Mouse (Mus musculus) cerebellum, adult (tissue): ENCODE data around the gene Gm21936.
"Not testable (repeated sequence)": the region's sequence is repeated elsewhere in the genome, so short reads cannot be mapped to it uniquely, and the experiment has no call there.

Experiments used
- ATAC-seq: cut with Nextera tagmentation; 2 replicates; pipeline ENCODE4 v1.9.2; 2017; ENCODE audit warnings: mild to moderate bottlenecking, moderate library complexity, mixed read lengths; ENCODE audit not compliant: insufficient number of reproducible peaks, low FRiP score, low TSS enrichment

Gm21936 gene

GRCm38 (mm10) chr12:87795212-87795611, at the start of gene Gm21936:
Gene Gm21936, plus strand, starts transcription at chr12:87795512.
- not testable (repeated sequence) for ATAC-seq

GRCm38 (mm10) chr12:87775655-87776054, 19.7 kb upstream of the Gm21936 start, which contains the start of gene Gm21319:
Gene Gm21319, minus strand, starts transcription at chr12:87775755.
- not testable (repeated sequence) for ATAC-seq

DNA sequence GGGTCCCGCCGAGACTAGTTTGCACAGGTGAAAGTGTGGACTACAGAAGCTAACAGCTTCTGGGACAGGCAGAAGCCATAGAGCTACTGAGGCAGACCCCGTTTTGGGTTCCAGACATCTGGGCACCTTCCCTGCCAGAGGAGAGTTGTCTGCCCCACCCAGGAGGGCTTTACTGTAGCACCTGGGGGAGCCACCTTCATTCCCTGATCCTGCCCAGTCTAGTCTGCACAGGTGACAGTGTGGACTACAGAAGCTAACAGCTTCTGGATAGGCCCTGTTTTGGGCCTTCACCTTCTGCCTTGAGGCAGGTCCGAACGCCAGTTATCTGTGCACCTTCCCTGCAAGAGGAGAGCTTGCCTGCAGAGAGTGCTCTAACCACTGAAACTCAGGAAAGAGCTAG, 2.7 kb downstream of the Gm21936 start:
- ATAC-seq = not testable (repeated sequence)

DNA sequence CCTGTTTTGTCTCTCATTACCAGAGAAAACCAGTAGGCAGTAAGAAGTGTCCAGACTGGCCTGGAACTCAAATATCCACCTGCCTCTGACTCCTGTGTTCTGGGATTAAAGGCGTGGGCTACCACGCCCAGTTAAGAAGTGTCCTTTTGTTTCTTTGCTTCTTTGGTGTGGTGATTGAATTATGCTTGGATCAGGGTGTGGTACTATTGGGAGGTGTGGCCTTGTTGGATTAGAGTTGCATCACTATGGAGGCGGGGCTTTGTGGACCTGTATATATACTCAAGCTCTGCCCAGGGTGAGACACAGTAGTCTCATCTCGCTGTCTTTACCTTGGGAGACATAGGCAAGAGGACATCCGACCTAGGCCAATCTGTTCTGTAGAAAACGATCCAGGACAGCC, 21.0 kb downstream of the Gm21936 start, which contains the start of gene BB287469:
TSS of gene BB287469 (plus strand) at position 301 of the 400 bp plus-strand sequence.
- not testable (repeated sequence) for ATAC-seq

- not testable (repeated sequence) for ATAC-seq
Observed at GRCm38 (mm10) chr12:87842239-87842638, 46.9 kb downstream of the Gm21936 start, which contains the start of gene Gm2001. Gene Gm2001, minus strand, starts transcription at chr12:87842339.
